Comparison of ENCODE assay signal across 14 mouse cellular contexts in genomic region chr13:107939916-107940646, GRCm38 (mm10).
DNase-seq lines count a peak whose midpoint lies in the region; ATAC-seq lines count a peak whose summit lies in the region.
"Had no signal": no experiment of that assay in that cellular context is flagged by ENCODE, and none has a peak within 500 bp of the region (broad histone marks: within the 10 kb centered on the region; RNA-seq: fewer than 3 reads in every experiment).

No protein-coding gene starts in this region.

- WGBS in forebrain, embryonic 14.5 days: 42% methylated on average over 15 of the region's 15 CpGs
- WGBS in forebrain, embryonic 11.5 days: 66% methylated on average over 15 of the region's 15 CpGs
- WGBS in midbrain, embryonic 14.5 days: 63% methylated on average over 15 of the region's 15 CpGs
- WGBS in midbrain, embryonic 15.5 days: 57% methylated on average over 15 of the region's 15 CpGs

- H3K9ac ChIP-seq in forebrain, embryonic 14.5 days (ENCODE audit: low read length): no peak overlapping the region
- no peak overlapping the region for H3K9ac ChIP-seq in forebrain, embryonic 11.5 days (ENCODE audit: low read length)
- H3K9ac ChIP-seq in midbrain, embryonic 14.5 days (replicated peaks; ENCODE audit: low read length): no peak overlapping the region
- H3K9ac ChIP-seq in midbrain, embryonic 15.5 days: no peak overlapping the region
- H3K9ac ChIP-seq: stomach, embryonic 15.5 days had no signal

- no peaks in the 10 kb centered on the region for H3K27me3 ChIP-seq in forebrain, embryonic 14.5 days (replicated peaks; ENCODE audit: control insufficient read depth, insufficient read depth, low read length)
- H3K27me3 ChIP-seq in forebrain, embryonic 11.5 days (ENCODE audit: control insufficient read depth, insufficient read depth, low read length): no peaks in the 10 kb centered on the region
- no peaks in the 10 kb centered on the region for H3K27me3 ChIP-seq in midbrain, embryonic 14.5 days (ENCODE audit: control insufficient read depth, insufficient read depth, low read length)
- no peaks in the 10 kb centered on the region for H3K27me3 ChIP-seq in midbrain, embryonic 15.5 days (replicated peaks)
- H3K27me3 ChIP-seq: stomach, embryonic 15.5 days had no signal

- peak; percentile 65 for DNase-seq in forebrain, embryonic 14.5 days (ENCODE audit: low spot score)
- no peak for DNase-seq in forebrain, embryonic 11.5 days (ENCODE audit: low spot score)
- peak; percentile 39 for DNase-seq in midbrain, embryonic 14.5 days
- peak; percentile 61 for DNase-seq in gastrocnemius, adult 18-20 months (ENCODE audit: low spot score)
- peak; percentile 34 for DNase-seq in lung, postnatal 36 days
- DNase-seq in urinary bladder, adult 18-20 months (ENCODE audit: low spot score in 2 of 2): no peak
- DNase-seq: adrenal gland, postnatal 25 days; embryo, embryonic 11 days; layer of hippocampus, postnatal 36 days had no signal

- H3K4me3 ChIP-seq in forebrain, embryonic 14.5 days (ENCODE audit: low read depth, low read length): no peak overlapping the region
- no peak overlapping the region for H3K4me3 ChIP-seq in forebrain, embryonic 11.5 days (ENCODE audit: low read depth, low read length)
- H3K4me3 ChIP-seq in midbrain, embryonic 14.5 days (replicated peaks; ENCODE audit: low read depth, low read length): no peak overlapping the region
- H3K4me3 ChIP-seq in midbrain, embryonic 15.5 days: no peak overlapping the region
- H3K4me3 ChIP-seq: heart, adult 2 months; stomach, embryonic 15.5 days had no signal

- peak; percentile 56; the same call in 1 of the 2 replicates for ATAC-seq in forebrain, embryonic 14.5 days
- no peak for ATAC-seq in forebrain, embryonic 11.5 days (replicated peaks; ENCODE audit: low FRiP score)
- no peak for ATAC-seq in midbrain, embryonic 14.5 days (ENCODE audit: low FRiP score, low TSS enrichment)
- no peak for ATAC-seq in midbrain, embryonic 15.5 days (replicated peaks)
- no peak for ATAC-seq in frontal cortex, adult (ENCODE audit: low TSS enrichment)

- H3K36me3 ChIP-seq in forebrain, embryonic 14.5 days (ENCODE audit: control insufficient read depth, insufficient read depth, low read length): no peaks in the 10 kb centered on the region
- no peaks in the 10 kb centered on the region for H3K36me3 ChIP-seq in forebrain, embryonic 11.5 days (ENCODE audit: control insufficient read depth, insufficient read depth, low read length)
- H3K36me3 ChIP-seq in midbrain, embryonic 14.5 days (ENCODE audit: control insufficient read depth, insufficient read depth, low read length): no peaks in the 10 kb centered on the region
- no peaks in the 10 kb centered on the region for H3K36me3 ChIP-seq in midbrain, embryonic 15.5 days (replicated peaks)
- H3K36me3 ChIP-seq: stomach, embryonic 15.5 days had no signal

- H3K9me3 ChIP-seq in forebrain, embryonic 14.5 days (replicated peaks; ENCODE audit: control insufficient read depth, low read length): no peaks in the 10 kb centered on the region
- H3K9me3 ChIP-seq in forebrain, embryonic 11.5 days (ENCODE audit: control insufficient read depth, low read length): no peaks in the 10 kb centered on the region
- H3K9me3 ChIP-seq in midbrain, embryonic 14.5 days (ENCODE audit: control insufficient read depth, low read length): no peaks in the 10 kb centered on the region
- H3K9me3 ChIP-seq in midbrain, embryonic 15.5 days: no peaks in the 10 kb centered on the region
- H3K9me3 ChIP-seq: stomach, embryonic 15.5 days had no signal

- peaks cover 4% of the 10 kb centered on the region; the same call in 1 of the 2 replicates for H3K4me1 ChIP-seq in forebrain, embryonic 14.5 days (ENCODE audit: control insufficient read depth, insufficient read depth, low read length)
- no peaks in the 10 kb centered on the region for H3K4me1 ChIP-seq in forebrain, embryonic 11.5 days (replicated peaks; ENCODE audit: control insufficient read depth, insufficient read depth, low read length)
- peaks cover 7% of the 10 kb centered on the region for H3K4me1 ChIP-seq in midbrain, embryonic 14.5 days (ENCODE audit: control insufficient read depth, insufficient read depth, low read length)
- H3K4me1 ChIP-seq in midbrain, embryonic 15.5 days: peaks cover 14% of the 10 kb centered on the region
- H3K4me1 ChIP-seq: stomach, embryonic 15.5 days had no signal

- H3K4me2 ChIP-seq in forebrain, embryonic 14.5 days (ENCODE audit: low read length): no peak overlapping the region
- H3K4me2 ChIP-seq in forebrain, embryonic 11.5 days (ENCODE audit: low read depth, low read length, severe bottlenecking): no peak overlapping the region
- no peak overlapping the region for H3K4me2 ChIP-seq in midbrain, embryonic 14.5 days (ENCODE audit: low read length)
- no peak overlapping the region for H3K4me2 ChIP-seq in midbrain, embryonic 15.5 days
- H3K4me2 ChIP-seq: stomach, embryonic 15.5 days had no signal

- no peak overlapping the region for H3K27ac ChIP-seq in forebrain, embryonic 14.5 days (ENCODE audit: low read depth, low read length)
- H3K27ac ChIP-seq in forebrain, embryonic 11.5 days (ENCODE audit: low read depth, low read length): no peak overlapping the region
- H3K27ac ChIP-seq in midbrain, embryonic 14.5 days (replicated peaks; ENCODE audit: low read depth, low read length): no peak overlapping the region; the same call in 1 of the 2 replicates
- no peak overlapping the region for H3K27ac ChIP-seq in midbrain, embryonic 15.5 days
- H3K27ac ChIP-seq: heart, adult 2 months; macrophage; stomach, embryonic 15.5 days had no signal

Comparison
In these comparisons a context has a peak if more than half of its experiments do, and no peak if none do; other contexts are left out.
1. DNase-seq: peak in forebrain, embryonic 14.5 days (single experiment), midbrain, embryonic 14.5 days (single experiment), gastrocnemius, adult 18-20 months (single experiment) and lung, postnatal 36 days (single experiment); none in forebrain, embryonic 11.5 days (single experiment) and urinary bladder, adult 18-20 months (0 of 2).